Mouse (Mus musculus) heart, adult 2 months (tissue): ENCODE measurements at regions not wholly inside any gene's neighbourhood (a gene's known extent, or its start where the extent isn't known, plus 50 kb on each side); places are given as distances from the start of the nearest gene placed in this dataset.
A peak's percentile ranks its signal among the peaks of the same experiment; 100 is the strongest.

ENCODE experiments used
- DNase-seq, 2 experiments: peaks; one replicate each; pipeline ENCODE4 v3.0.0; 2021
- H3K27ac ChIP-seq: fragments of 200-600 bp; 2 replicates; pipeline ENCODE4 v1.8.1; 2022
- H3K27me3 ChIP-seq: fragments of 200-500 bp; 2 replicates; pipeline ENCODE4 v1.6.1; 2012; ENCODE audit warnings: mild to moderate bottlenecking, low read length, inconsistent platforms, mixed read lengths; ENCODE audit not compliant: control insufficient read depth, insufficient read depth
- H3K36me3 ChIP-seq: fragments of 200-500 bp; 2 replicates; pipeline ENCODE4 v1.6.1; 2012; ENCODE audit warnings: low read length, inconsistent platforms; ENCODE audit not compliant: control insufficient read depth, insufficient read depth
- H3K4me1 ChIP-seq: fragments of 200-500 bp; 2 replicates; pipeline ENCODE4 v1.6.1; 2011; ENCODE audit warnings: low read length; ENCODE audit not compliant: control insufficient read depth, insufficient read depth
- H3K4me3 ChIP-seq: fragments of 200-600 bp; 2 replicates; pipeline ENCODE4 v1.8.1; 2022
- H3K79me2 ChIP-seq: fragments of 200-500 bp; replicated peaks from 2 replicates; pipeline ENCODE4 v1.6.1; 2012; ENCODE audit warnings: mild to moderate bottlenecking, inconsistent platforms, low read length, moderate library complexity, mixed read lengths; ENCODE audit not compliant: control insufficient read depth, insufficient read depth
- H3K9ac ChIP-seq: fragments of 200-500 bp; 2 replicates; pipeline ENCODE4 v1.6.1; 2012; ENCODE audit warnings: low read depth, mild to moderate bottlenecking, control low read depth, inconsistent platforms, low read length, mixed read lengths
- CTCF ChIP-seq: fragments of 200-600 bp; IDR thresholded peaks from 2 replicates; pipeline ENCODE4 v1.8.1; 2022; ENCODE audit warnings: antibody characterized with exemption, mild to moderate bottlenecking, moderate library complexity
- EP300 ChIP-seq: fragments of 200-500 bp; IDR thresholded peaks from 2 replicates; pipeline ENCODE4 v1.6.1; 2011; ENCODE audit warnings: low read depth, low read length, control low read depth; ENCODE audit not compliant: insufficient read depth
- POLR2A ChIP-seq: fragments of 200-500 bp; IDR thresholded peaks from 2 replicates; pipeline ENCODE4 v1.6.1; 2011; ENCODE audit warnings: mild to moderate bottlenecking, low read depth, low read length, control low read depth; ENCODE audit not compliant: insufficient read depth
- WGBS: fragments of 180-500 bp; shearing (Covaris S2); methylation state at CpG from one replicate; pipeline ENCODE4 v1.1.7; 2018; 5-methylcytosine and 5-hydroxymethylcytosine counted together
- intact Hi-C: fragments of 180-260 bp; cut with DNase I; formaldehyde crosslinking; loops from one replicate; pipeline ENCODE4 v1.15.1; 2025

DNA sequence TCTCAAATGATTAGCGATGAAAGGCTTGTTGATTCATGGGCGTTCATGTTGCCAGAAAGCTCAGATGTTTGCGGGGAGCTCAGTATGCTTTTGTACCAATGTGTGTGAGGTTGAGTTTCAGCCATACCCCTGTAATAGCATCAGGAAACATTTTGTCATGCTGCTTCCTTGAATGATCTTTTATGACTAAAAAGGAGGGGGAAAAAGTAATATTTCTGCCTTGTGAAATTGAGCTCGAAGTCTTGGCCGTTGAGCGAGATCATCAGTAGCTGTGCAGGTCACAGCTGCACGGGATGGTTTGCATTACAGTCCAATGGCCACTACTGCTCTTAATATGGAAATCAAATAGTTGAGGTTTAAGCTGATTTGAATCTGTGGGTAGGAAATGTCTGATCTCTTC, 145.3 kb upstream of the Fermt1 start:
- H3K27me3 ChIP-seq: no peaks in the 10 kb centered on the region

DNA sequence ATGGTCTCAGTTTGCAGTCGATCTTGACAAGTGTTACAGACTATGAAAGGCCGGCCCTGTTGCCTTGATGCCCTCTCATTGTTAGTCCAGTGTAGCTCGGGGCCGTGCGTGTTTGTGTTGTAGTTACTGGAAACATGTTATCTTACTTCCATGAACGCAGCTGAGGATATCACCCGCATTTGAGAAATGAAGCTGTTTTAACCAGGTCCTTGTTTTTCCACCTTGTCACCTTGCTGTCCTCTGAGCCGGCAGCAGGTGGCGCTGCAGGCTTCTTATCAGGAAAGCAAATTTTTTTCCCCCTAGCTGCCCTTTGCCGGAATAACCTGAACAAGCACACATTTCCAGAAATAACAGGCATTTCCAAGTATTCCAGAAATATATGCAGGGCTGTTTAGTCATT, 167.9 kb upstream of the Fermt1 start:
- intact Hi-C loops: loop anchor here (5.0 kb wide), 1 partner anchor 904 kb away; no protein-coding TSS in a partner anchor
- Histone ChIP-seq H3K4me3 (no peak overlapping the region), H3K36me3 (no peaks in the 10 kb centered on the region), H3K79me2 (no peaks in the 10 kb centered on the region), H3K4me1 (no peaks in the 10 kb centered on the region), H3K27me3 (no peaks in the 10 kb centered on the region), H3K27ac (no peak overlapping the region), H3K9ac (no peak overlapping the region)
- TF ChIP-seq POLR2A: no peak
- TF ChIP-seq CTCF: peak; percentile 89
- DNase-seq: peak; percentile 14 to 52
- 15% methylated on average over 10 of the region's 10 CpGs for WGBS

More for the DNA sequence above, 145.3 kb upstream of the Fermt1 start:
- H3K27ac ChIP-seq: no peak overlapping the region
- H3K9ac ChIP-seq: no peak overlapping the region
- H3K36me3 ChIP-seq: no peaks in the 10 kb centered on the region
- no peak overlapping the region for H3K4me3 ChIP-seq
- TF ChIP-seq CTCF (no peak), EP300 (no peak), POLR2A (no peak)
- no peaks in the 10 kb centered on the region for H3K79me2 ChIP-seq
- 87% methylated on average over 7 of the region's 7 CpGs for WGBS
- H3K4me1 ChIP-seq: no peaks in the 10 kb centered on the region
- DNase-seq: no peak
- intact Hi-C loops: no loop called here

DNA sequence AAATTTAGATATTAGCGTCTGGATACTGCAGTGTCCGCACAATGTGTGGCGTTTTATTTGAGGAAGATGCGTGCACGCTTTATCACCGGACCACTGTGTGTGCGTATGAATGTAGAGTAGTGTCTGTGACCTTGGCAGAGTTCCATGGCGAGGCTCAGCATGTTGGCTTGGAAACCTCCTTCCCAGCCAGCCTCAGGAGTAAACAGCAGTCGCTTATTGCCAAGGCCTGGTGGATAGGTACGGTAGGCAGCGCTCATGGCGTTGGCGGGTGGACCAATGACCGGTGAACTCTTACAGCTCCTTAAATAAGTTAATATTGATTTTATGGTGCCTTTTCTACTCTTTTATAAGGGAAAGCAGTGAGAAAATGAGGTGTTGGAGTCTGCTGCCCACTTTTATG, 172.9 kb upstream of the Fermt1 start:
- DNase-seq: no peak
- no peaks in the 10 kb centered on the region for H3K79me2 ChIP-seq
- H3K36me3 ChIP-seq: no peaks in the 10 kb centered on the region
- 84% methylated on average over 14 of the region's 14 CpGs for WGBS
- no peak overlapping the region for H3K27ac ChIP-seq
- TF ChIP-seq CTCF (no peak), POLR2A (no peak), EP300 (no peak)
- intact Hi-C loops: no loop called here
- no peak overlapping the region for H3K9ac ChIP-seq
- H3K4me1 ChIP-seq: no peaks in the 10 kb centered on the region
- H3K27me3 ChIP-seq: no peaks in the 10 kb centered on the region
- H3K4me3 ChIP-seq: no peak overlapping the region

DNA sequence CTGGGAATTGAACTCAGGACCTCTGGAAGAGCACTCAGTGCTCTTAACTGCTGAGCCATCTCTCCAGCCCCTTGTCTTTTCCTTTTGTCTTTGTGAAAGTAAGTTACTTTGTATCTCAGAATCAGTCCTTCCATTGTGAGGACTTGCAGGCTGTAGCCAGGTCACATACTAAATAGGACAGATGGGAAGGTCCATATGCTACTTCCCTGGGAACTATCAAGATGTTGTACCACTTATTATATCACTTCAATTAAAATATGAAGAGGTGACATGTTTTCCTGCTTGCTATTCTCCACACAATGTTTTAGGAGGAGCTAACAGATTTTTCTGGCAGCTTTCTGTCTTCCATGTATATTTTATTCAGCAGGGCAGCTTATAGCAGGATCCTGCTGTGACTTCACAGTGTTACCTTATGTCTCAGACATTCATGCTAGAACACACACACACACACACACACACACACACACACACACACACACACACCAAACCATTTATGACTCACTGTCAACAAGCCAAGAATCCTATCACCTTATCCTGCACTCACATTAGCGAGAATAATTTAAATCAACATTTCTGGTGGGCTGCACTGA, 179.6 kb upstream of the Fermt1 start:
- no peak for DNase-seq
- Histone ChIP-seq H3K27ac (no peak overlapping the region), H3K4me1 (no peaks in the 10 kb centered on the region), H3K36me3 (no peaks in the 10 kb centered on the region), H3K79me2 (no peaks in the 10 kb centered on the region), H3K4me3 (no peak overlapping the region), H3K27me3 (no peaks in the 10 kb centered on the region), H3K9ac (no peak overlapping the region)
- intact Hi-C loops: no loop called here
- WGBS: 76% methylated on average over 1 of the region's 1 CpGs
- TF ChIP-seq POLR2A (no peak), EP300 (no peak), CTCF (no peak)

DNA sequence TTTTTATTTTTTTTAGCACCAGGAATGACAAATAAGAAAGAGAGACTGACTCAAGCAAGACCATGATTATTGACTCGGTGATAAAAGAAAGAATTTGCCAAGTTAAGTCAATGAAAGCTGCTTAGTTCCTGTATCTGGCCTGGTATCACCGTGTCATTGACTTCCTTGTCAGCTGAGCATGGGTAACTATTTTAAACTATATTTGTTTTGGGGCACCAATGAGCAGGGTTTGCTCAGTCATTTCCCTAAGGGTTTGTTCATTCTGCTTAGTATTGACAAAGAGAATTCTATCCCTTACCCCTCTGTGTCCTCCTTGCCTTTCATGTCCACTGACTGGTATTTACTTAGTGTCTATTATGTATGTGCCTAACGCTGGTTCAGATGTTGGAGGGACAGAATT, 189.2 kb upstream of the Fermt1 start:
- WGBS: 44% methylated on average over 3 of the region's 3 CpGs
- H3K27ac ChIP-seq: no peak overlapping the region
- no peak overlapping the region for H3K4me3 ChIP-seq
- no peak for TF ChIP-seq CTCF
- no peak for TF ChIP-seq POLR2A
- TF ChIP-seq EP300: no peak
- no peaks in the 10 kb centered on the region for H3K36me3 ChIP-seq
- no peak for DNase-seq
- H3K27me3 ChIP-seq: no peaks in the 10 kb centered on the region
- no peaks in the 10 kb centered on the region for H3K4me1 ChIP-seq
- H3K9ac ChIP-seq: no peak overlapping the region
- H3K79me2 ChIP-seq: no peaks in the 10 kb centered on the region
- intact Hi-C loops: no loop called here

DNA sequence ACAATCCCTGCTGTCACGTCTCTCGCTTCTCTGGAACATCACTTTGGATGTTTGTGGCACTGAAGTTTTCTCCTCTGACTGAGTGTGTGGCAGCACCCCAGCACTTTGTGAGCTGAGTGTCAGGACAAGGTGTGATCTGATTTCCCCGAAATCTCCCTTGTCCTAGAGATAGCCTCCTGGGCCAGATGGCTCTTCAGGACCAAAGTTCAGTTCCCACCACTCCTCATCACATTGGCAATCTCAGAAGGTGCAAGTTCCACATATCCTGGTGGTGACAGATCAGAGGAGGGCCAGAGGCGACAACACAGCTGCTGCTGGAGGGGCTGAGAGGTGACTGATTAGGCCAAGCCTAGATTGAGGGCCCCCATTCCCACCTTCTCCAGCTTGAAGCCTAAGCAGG, 193.2 kb upstream of the Fermt1 start:
- Histone ChIP-seq H3K9ac (no peak overlapping the region), H3K27ac (no peak overlapping the region), H3K4me1 (no peaks in the 10 kb centered on the region), H3K36me3 (no peaks in the 10 kb centered on the region), H3K4me3 (no peak overlapping the region), H3K79me2 (no peaks in the 10 kb centered on the region), H3K27me3 (no peaks in the 10 kb centered on the region)
- no peak for TF ChIP-seq POLR2A
- TF ChIP-seq CTCF: no peak
- no peak for TF ChIP-seq EP300
- WGBS: 58% methylated on average over 4 of the region's 4 CpGs
- no peak for DNase-seq
- intact Hi-C loops: no loop called here
